Mouse (Mus musculus) lung, postnatal 25 days (tissue): ENCODE measurements around the gene Prr13.
A peak's percentile ranks its signal among the peaks of the same experiment; 100 is the strongest.

ENCODE experiments used
- DNase-seq: peaks from one replicate; pipeline ENCODE4 v3.0.0; 2022; ENCODE audit warnings: low spot score

The Prr13 gene

GRCm38 (mm10) chr15:102460971-102461370 is 2.1 kb downstream of the Prr13 start:
- DNase-seq = no peak

DNA sequence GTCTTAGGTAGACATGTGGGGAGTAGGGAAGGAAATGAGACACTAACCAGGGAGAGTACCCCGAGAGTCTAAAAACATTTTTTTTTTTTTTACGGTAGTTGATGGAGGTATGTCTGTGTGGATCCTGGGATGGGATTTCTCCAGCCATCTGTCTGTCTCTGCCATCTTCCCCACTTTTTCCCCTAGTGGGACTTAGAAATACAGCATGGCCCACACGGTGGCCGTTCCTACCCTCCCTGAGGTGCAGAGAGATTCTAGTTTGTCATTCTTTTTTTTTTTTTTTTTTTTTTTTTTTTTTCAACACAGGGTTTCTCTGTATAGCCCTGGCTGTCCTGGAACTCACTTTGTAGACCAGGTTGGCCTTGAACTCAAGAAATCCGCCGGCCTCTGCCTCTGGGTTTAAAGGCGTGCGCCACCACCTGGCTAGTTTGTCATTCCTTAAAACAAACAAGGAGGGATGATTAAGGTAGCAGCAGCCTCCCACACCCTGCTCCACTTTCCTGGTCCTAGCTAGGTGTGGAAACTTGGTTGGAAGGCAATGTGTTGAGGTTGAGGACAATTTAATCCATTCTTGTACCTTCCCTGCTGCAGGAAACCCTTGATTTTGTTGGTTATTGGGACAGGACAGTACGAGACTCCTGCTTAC is 2.7 kb downstream of the Prr13 start:
- DNase-seq = no peak

- DNase-seq = no peak
Measured at GRCm38 (mm10) chr15:102463666-102464065, 4.8 kb downstream of the Prr13 start.

GRCm38 (mm10) chr15:102468675-102469370 is 10.0 kb downstream of the Prr13 start:
- no peak for DNase-seq

DNA sequence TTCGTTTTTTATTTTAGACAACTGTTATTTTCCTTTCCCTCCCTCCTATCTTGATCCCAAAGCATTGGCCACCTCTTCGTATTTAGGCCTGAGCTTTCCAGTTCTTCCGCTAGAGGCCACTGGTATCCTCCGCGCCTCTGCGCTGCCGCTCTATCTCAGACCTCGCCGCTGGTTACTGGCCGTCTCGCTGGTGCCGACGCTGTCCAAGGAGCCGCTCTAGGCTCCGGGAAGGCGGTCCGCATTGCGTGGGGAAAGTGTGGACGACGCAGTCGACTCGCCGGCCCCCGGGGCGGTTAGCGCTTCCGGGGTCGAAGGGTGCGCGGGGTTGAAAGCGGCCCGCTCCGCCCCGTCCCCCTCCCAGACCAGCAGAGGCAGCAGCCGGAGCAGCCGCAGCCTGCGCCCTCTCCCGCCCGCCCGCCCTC is 11.4 kb downstream of the Prr13 start, which contains the start of gene Pcbp2:
Gene Pcbp2 (plus strand): TSS at position 357 of the 422 bp plus-strand sequence.
- peak; percentile 98 for DNase-seq

- peak; percentile 70 for DNase-seq
Measured at GRCm38 (mm10) chr15:102470605-102471294, 11.9 kb downstream of the Prr13 start.

DNA sequence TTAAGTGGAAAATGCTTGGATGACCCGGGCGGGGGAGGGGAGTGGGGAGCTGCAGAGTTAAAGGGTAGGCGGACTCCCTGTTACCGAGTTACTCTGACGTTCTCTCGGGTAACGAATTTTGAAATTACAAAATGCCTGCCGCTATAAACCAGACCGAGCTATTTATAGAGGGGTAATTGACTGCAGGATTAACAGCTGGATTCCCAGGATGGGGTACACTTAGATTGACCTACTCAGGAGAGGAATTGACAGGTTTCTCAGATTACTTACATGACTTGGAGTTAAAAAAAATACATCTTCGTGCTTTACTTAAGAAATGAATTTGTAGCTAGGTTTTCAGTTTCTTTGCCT is 12.4 kb downstream of the Prr13 start:
- no peak for DNase-seq

DNA sequence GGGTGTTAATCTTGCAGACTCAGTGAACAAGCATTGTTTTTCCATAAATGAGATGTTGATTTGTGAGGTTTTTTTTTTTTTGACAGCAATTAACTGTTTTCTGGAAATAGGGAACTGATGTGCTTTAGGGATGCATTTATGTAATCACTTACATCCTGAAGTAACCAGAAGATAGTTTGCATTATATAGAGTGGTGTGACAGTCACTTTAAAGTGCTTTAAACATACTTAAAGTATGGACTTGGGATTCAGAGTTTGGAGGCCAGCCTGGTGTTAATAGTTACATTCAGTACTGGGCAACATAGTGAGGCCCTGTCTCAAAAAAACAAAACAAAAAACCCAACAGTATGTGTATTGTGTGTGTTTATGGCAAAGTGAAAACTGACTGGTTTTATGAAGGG is 12.9 kb downstream of the Prr13 start:
- no peak for DNase-seq

- DNase-seq = no peak
Measured at GRCm38 (mm10) chr15:102473246-102473645, 14.4 kb downstream of the Prr13 start.

DNA sequence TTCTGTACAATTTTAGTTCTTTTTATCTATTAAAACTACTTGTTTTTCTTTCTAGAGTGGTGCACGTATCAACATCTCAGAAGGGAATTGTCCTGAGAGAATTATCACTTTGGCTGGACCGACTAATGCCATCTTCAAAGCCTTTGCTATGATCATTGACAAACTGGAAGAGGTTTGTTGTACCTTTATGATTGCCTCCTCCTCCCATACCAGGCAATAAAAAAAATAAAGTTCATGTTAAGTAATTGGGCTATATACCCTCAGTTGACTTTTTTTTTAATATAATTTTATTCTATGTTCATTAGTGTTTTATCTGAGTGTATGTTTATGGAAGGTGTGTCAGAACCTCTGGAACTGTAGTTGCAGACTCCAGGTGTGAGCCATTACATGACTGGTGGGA is 15.7 kb downstream of the Prr13 start:
- no peak for DNase-seq

GRCm38 (mm10) chr15:102483136-102483535 is 24.3 kb downstream of the Prr13 start:
- no peak for DNase-seq

- DNase-seq = no peak
Measured at GRCm38 (mm10) chr15:102485853-102486252, 27.0 kb downstream of the Prr13 start.

- DNase-seq = no peak
Measured at GRCm38 (mm10) chr15:102487664-102488063, 28.8 kb downstream of the Prr13 start.

DNA sequence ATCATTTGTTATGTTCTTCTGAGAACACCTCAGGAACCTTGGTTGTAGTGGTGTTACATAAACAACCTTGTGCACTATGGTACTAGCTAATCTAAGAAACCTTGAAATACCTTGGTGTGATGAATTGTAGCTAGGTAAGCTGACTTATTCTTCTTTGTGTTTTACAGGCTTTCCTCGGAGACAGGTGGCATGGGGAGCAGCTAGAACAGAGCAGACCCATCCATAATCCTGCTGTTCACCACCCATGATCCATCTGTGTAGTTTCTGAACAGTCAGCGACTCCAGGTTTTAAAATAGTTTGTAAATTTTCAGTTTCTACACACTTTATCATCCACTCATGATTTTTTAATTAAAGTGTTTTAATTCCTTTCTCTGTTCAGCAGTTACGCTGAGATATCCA is 39.5 kb downstream of the Prr13 start:
- no peak for DNase-seq

GRCm38 (mm10) chr15:102499370-102499769 is 40.5 kb downstream of the Prr13 start:
- DNase-seq = no peak

GRCm38 (mm10) chr15:102499851-102500250 is 41.0 kb downstream of the Prr13 start:
- DNase-seq = no peak

- no peak for DNase-seq
Measured at GRCm38 (mm10) chr15:102500479-102500878, 41.7 kb downstream of the Prr13 start.

DNA sequence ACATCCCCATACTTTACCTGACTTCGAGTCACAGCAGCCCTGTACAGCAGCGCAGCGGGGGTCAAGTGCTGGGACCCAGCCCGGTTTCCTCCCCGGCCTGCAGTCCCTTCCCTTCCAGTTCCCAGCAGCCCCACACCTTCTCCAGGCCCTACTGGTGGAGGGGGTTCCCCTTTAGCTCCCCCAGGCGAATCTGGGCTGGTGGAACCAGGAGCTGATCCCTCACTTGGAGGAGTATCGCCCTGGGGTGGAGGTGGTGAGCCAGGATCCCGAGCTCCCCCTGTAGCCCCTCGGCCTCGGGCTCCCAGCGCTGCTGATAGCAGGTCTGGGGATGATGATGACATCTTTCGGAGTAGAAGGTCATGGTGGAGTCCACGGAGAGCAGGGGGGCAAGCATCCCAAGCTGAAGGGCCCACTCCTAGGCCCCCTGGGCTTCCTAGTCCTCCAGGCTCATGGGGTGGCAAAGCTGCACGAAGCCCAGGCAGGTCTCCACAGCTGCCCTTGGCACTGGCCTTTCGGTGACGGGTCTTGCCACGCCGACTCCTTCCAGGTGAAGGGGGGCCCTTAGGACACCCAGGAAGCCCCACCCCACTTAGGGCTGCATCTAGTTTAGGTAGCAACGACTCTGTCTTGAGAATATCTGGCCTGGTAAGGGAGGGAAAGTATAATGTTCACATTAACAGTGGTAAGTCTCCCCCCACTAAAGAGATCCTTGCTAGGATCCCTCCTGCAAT is 42.4 kb downstream of the Prr13 start:
- no peak for DNase-seq

- DNase-seq = no peak
Measured at GRCm38 (mm10) chr15:102502254-102502840, 43.5 kb downstream of the Prr13 start.

- DNase-seq = no peak
Measured at GRCm38 (mm10) chr15:102503447-102503846, 44.6 kb downstream of the Prr13 start, which contains the start of gene Gm10337. Gene Gm10337 (plus strand): TSS chr15:102503722.

DNA sequence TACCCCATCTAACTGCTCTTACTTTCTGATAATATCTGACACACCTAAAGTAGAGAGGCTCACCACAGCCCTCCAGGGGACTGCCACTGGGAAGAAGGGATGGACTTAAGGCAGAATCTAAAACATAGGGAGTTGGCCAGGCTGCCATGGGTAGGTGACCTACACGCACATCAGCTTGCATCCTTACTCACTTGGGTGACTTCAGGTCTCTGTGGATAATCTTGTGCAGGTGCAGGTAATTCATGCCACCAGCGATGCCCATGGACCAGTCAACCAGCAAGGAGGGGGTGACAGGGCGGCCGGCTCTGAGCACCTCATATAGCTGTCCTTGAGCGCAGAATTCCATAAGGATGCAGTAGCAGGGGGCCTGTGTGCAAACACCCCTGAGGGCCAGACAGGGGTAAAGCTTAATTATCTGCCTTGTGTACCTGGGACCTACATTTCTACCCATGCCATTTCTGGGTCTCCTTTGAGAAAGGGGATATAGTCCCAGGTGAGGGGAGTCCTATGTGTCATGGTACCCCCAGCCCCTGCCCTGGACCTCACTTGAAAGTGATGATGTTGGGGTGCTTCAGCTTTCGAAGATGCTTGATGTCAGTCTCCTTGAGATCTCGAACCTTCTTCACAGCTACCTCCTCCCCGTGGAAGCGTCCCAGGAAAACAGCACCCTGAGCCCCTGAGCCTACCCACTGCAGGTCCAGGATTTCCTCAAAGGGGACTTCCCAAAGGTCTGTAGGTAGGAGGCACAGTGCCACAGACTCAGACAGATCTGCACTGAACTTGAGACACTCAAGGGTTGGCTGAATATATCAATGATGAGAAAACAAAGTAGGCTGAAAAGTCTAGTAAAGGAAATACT is 45.3 kb downstream of the Prr13 start:
- DNase-seq = no peak
